Mouse (Mus musculus) liver, embryonic 13.5 days (tissue): ENCODE results near the gene Plekhg5. TPM values are rescaled to one million over a fixed set of nuclear protein-coding genes. Genes with fewer than 3 reads are reported as not detected.

Experiments
- ATAC-seq: fragments of 200-750 bp; cut with Nextera tagmentation; 2 replicates; pipeline ENCODE4 v1.8.0; 2017; ENCODE audit warnings: low read depth, mild to moderate bottlenecking, moderate number of reproducible peaks, moderate library complexity
- DNase-seq: peaks from one replicate; pipeline ENCODE4 v3.0.0; 2022
- H3K27ac ChIP-seq: fragments of 300-500 bp; sonication (generic); 2 replicates; pipeline ENCODE4 v1.5.1; 2015; ENCODE audit warnings: moderate library complexity, mild to moderate bottlenecking, inconsistent platforms
- H3K27me3 ChIP-seq: fragments of 300-500 bp; sonication (generic); 2 replicates; pipeline ENCODE4 v1.6.1; 2015; ENCODE audit warnings: mild to moderate bottlenecking, inconsistent platforms
- H3K36me3 ChIP-seq: fragments of 300-500 bp; sonication (generic); 2 replicates; pipeline ENCODE4 v1.6.1; 2015; ENCODE audit warnings: mild to moderate bottlenecking, inconsistent platforms
- H3K4me1 ChIP-seq: fragments of 300-500 bp; sonication (generic); replicated peaks from 2 replicates; pipeline ENCODE4 v1.6.1; 2015; ENCODE audit warnings: inconsistent platforms
- H3K4me2 ChIP-seq: fragments of 300-500 bp; sonication (generic); 2 replicates; pipeline ENCODE4 v1.6.1; 2015; ENCODE audit warnings: inconsistent platforms, mild to moderate bottlenecking, moderate library complexity
- H3K4me3 ChIP-seq: fragments of 300-500 bp; sonication (generic); replicated peaks from 2 replicates; pipeline ENCODE4 v1.5.1; 2015; ENCODE audit warnings: mild to moderate bottlenecking, inconsistent platforms
- H3K9ac ChIP-seq: fragments of 300-500 bp; sonication (generic); 2 replicates; pipeline ENCODE4 v1.6.1; 2015; ENCODE audit warnings: mild to moderate bottlenecking, inconsistent platforms
- H3K9me3 ChIP-seq: fragments of 300-500 bp; sonication (generic); replicated peaks from 2 replicates; pipeline ENCODE4 v1.6.1; 2016; ENCODE audit warnings: inconsistent platforms
- WGBS: fragments of 180-500 bp; shearing (Covaris S2); methylation state at CpG from one replicate; pipeline ENCODE4 v1.1.7; 2015; ENCODE audit not compliant: insufficient replicate concordance; 5-methylcytosine and 5-hydroxymethylcytosine counted together
- polyA plus RNA-seq: library from polyadenylated mRNA; unstranded; fragments of >200 nt; fragmentation: Nextera tagmentation; extraction: Ambion mirVana; gene quantifications from 2 replicates; pipeline ENCODE4 v1.2.1, GENCODE M21; 2015

The Plekhg5 gene
- polyA plus RNA-seq, 1 experiment from 2014 or later = 4.9 TPM

DNA sequence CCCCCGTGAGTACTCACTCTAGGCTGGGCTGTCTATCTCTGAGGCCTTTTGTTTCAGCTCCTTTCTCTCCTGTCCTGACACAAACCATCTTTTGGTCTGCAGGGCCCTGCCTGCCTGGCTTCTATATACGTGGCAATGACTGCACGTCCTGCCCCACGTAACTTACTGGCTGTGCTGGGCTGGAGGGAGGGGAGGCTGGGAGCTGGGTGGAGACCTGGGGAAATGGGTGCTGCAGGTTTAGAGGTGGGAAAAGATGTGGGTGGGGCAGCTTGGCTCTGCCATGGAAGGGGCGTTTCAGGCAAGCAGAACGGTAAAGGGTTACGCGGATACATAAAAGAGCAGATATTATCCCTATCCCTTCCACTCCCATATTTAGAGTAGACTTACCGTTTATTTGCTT is 45.2 kb downstream of the Plekhg5 start:
- H3K27ac ChIP-seq = no peak overlapping the region
- peaks cover 38% of the 10 kb centered on the region for H3K4me1 ChIP-seq
- peaks cover 24% of the 10 kb centered on the region for H3K36me3 ChIP-seq
- no peak overlapping the region for H3K4me2 ChIP-seq
- no peaks in the 10 kb centered on the region for H3K9me3 ChIP-seq
- H3K4me3 ChIP-seq = no peak overlapping the region
- DNase-seq (no peak), ATAC-seq (no peak)
- 65% methylated on average over 9 of the region's 9 CpGs for WGBS
- H3K9ac ChIP-seq = no peak overlapping the region
- H3K27me3 ChIP-seq = peaks cover 85% of the 10 kb centered on the region

DNA sequence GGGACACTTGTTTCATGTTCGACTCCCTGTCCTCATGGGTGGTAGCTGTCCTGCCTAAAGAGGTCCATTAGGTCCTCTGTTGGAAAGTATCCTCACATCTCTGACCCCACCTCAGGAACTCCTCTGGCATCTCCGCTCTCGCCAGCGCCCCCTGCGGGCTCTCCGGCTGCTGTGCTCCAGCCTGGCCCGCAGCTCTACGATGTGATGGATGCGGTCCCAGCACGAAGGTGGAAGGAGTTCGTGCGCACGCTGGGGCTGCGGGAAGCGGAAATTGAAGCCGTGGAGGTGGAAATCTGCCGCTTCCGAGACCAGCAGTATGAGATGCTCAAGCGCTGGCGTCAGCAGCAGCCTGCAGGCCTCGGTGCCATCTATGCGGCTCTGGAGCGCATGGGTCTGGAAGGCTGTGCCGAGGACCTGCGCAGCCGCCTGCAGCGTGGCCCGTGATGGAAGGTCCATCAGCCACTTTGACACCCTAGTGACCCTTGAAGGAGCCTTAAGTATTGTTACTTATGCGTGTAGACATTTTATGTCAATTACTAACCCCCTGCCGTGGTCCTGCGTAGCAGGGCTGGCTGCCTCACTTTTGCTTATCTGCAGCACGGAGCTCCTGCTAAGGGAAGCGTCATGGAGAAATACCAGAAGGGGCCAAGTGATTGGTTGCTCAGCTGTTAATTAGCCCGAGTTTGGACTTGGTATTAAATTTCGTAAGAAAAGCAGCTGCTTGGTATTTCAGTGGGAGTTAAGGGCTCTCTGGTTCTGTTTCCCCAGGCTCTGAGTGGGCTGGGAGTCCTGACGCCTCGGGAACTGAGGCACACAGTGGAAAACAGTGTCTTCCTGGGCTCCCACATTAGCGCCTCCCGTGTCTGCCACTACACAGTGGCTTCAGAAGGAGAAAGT is 47.3 kb downstream of the Plekhg5 start:
- peak; percentile 24; the same call in 1 of the 2 replicates for ATAC-seq

GRCm38 (mm10) chr4:152120311-152121182 is 48.2 kb downstream of the Plekhg5 start:
- no peak for DNase-seq
- Histone ChIP-seq H3K4me2 (peak overlapping the region; percentile 45), H3K9ac (no peak overlapping the region), H3K4me1 (peaks cover 35% of the 10 kb centered on the region), H3K4me3 (peak overlapping the region; percentile 35), H3K9me3 (no peaks in the 10 kb centered on the region), H3K27ac (no peak overlapping the region), H3K27me3 (peaks cover 100% of the 10 kb centered on the region), H3K36me3 (no peaks in the 10 kb centered on the region)
- WGBS = 4% methylated on average over 31 of the region's 31 CpGs
- no peak for ATAC-seq

More for the DNA sequence above, 47.3 kb downstream of the Plekhg5 start:
- Histone ChIP-seq H3K36me3 (0 out of 2 replicates have a peak, but pooled peaks cover 4% of the 10 kb centered on the region), H3K9ac (no peak overlapping the region), H3K4me2 (peak overlapping the region; percentile 23; the same call in 1 of the 2 replicates), H3K4me1 (peaks cover 38% of the 10 kb centered on the region), H3K27me3 (peaks cover 100% of the 10 kb centered on the region), H3K27ac (no peak overlapping the region), H3K4me3 (no peak overlapping the region), H3K9me3 (no peaks in the 10 kb centered on the region)
- DNase-seq = no peak
- 11% methylated on average over 39 of the region's 39 CpGs for WGBS

DNA sequence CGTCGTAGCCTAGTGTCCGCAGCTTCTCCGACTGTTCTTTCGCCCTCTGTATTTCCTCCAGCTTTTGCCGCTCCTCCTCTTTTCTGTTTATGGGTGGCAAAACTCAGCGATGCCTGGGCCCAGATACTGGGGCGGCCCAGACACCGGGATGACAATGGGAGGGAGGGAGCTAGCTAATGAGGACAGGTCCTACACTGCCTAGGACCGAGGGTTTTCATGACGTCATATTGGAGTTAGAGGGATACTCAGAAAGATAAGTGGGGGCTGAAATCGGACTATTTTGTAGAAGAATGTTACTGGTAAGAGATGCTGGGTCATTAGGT is 48.8 kb downstream of the Plekhg5 start:
- Histone ChIP-seq H3K4me3 (peak overlapping the region; percentile 35; the same call in 1 of the 2 replicates), H3K36me3 (no peaks in the 10 kb centered on the region), H3K27me3 (peaks cover 100% of the 10 kb centered on the region), H3K4me2 (peak overlapping the region; percentile 45), H3K9me3 (no peaks in the 10 kb centered on the region), H3K4me1 (peaks cover 35% of the 10 kb centered on the region), H3K27ac (no peak overlapping the region), H3K9ac (no peak overlapping the region)
- DNase-seq = no peak
- ATAC-seq = no peak
- WGBS = 3% methylated on average over 12 of the region's 12 CpGs

- Histone ChIP-seq H3K4me3 (no peak overlapping the region), H3K9me3 (no peaks in the 10 kb centered on the region), H3K36me3 (no peaks in the 10 kb centered on the region), H3K9ac (no peak overlapping the region), H3K4me2 (no peak overlapping the region), H3K4me1 (peaks cover 34% of the 10 kb centered on the region), H3K27ac (no peak overlapping the region), H3K27me3 (peaks cover 100% of the 10 kb centered on the region)
- ATAC-seq (no peak), DNase-seq (no peak)
- 9% methylated on average over 13 of the region's 13 CpGs for WGBS
Measured at GRCm38 (mm10) chr4:152124361-152124961, 52.2 kb downstream of the Plekhg5 start.

DNA sequence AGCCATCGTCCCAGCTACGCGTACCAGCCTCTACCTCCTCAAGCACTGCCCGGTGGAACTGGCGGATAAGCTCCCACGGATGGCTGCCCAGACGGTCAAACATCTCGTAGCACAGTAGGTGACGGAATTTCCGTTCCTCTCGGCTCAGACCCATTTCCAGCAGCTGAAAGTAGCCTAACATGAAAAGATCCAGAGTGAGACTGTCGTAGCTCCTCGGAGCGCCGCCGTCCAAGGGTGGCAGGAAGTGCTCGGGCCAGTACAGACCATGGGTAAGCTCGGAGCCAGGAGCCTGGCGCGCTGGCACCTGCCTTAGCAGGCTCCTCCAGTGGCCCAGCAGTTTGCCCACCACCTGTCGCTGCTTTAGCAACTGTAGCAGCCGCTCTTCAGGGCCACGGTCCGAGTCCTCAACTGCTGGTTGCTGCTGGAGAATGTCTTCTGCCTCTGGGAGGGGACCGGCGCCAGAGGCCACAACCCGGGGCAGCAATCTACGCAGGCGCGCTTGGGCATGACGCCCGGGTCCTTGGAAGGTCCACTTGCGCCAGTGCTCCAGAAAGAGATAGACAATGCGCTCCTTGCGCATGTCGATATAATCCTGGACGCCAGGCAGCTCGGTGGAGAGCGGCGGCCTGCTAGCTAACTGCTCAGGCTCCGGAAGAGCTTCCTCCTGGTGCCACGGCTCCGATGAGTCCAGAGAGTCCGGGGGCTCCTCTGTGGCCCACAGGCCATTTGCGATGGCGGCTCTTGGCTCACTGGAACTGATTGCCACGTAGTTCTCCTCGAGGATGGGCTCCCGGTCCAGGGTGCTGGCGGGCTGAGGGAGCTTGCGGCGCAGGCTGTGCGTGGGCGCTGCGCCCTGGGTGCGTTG is 53.1 kb downstream of the Plekhg5 start:
- 8% methylated on average over 56 of the region's 56 CpGs for WGBS
- Histone ChIP-seq H3K27me3 (peaks cover 100% of the 10 kb centered on the region), H3K4me3 (peak overlapping the region; percentile 19), H3K27ac (no peak overlapping the region), H3K9me3 (no peaks in the 10 kb centered on the region), H3K4me2 (peak overlapping the region; percentile 30), H3K4me1 (peaks cover 30% of the 10 kb centered on the region), H3K36me3 (no peaks in the 10 kb centered on the region), H3K9ac (no peak overlapping the region)
- DNase-seq = no peak
- no peak for ATAC-seq

- no peak for DNase-seq
- no peak overlapping the region for H3K27ac ChIP-seq
- H3K4me2 ChIP-seq = peak overlapping the region; percentile 30
- peaks cover 30% of the 10 kb centered on the region for H3K4me1 ChIP-seq
- H3K27me3 ChIP-seq = peaks cover 100% of the 10 kb centered on the region
- ATAC-seq = no peak
- peak overlapping the region; percentile 19 for H3K4me3 ChIP-seq
- no peaks in the 10 kb centered on the region for H3K9me3 ChIP-seq
- no peak overlapping the region for H3K9ac ChIP-seq
- 10% methylated on average over 65 of the region's 65 CpGs for WGBS
- H3K36me3 ChIP-seq = no peaks in the 10 kb centered on the region
Measured at GRCm38 (mm10) chr4:152126026-152126920, 54.0 kb downstream of the Plekhg5 start.

- no peak overlapping the region for H3K4me3 ChIP-seq
- no peak overlapping the region for H3K27ac ChIP-seq
- H3K9me3 ChIP-seq = no peaks in the 10 kb centered on the region
- H3K36me3 ChIP-seq = no peaks in the 10 kb centered on the region
- peaks cover 42% of the 10 kb centered on the region for H3K4me1 ChIP-seq
- no peak for DNase-seq
- 78% methylated on average over 11 of the region's 11 CpGs for WGBS
- H3K27me3 ChIP-seq = peaks cover 100% of the 10 kb centered on the region
- no peak overlapping the region for H3K4me2 ChIP-seq
- no peak overlapping the region for H3K9ac ChIP-seq
- no peak for ATAC-seq
Measured at GRCm38 (mm10) chr4:152127884-152128283, 55.6 kb downstream of the Plekhg5 start.

GRCm38 (mm10) chr4:152128784-152129183 is 56.5 kb downstream of the Plekhg5 start:
- Histone ChIP-seq H3K27ac (no peak overlapping the region), H3K27me3 (peaks cover 100% of the 10 kb centered on the region), H3K4me3 (peak overlapping the region; percentile 18; the same call in 1 of the 2 replicates), H3K4me1 (peaks cover 42% of the 10 kb centered on the region), H3K4me2 (peak overlapping the region; percentile 34), H3K36me3 (no peaks in the 10 kb centered on the region), H3K9me3 (no peaks in the 10 kb centered on the region), H3K9ac (no peak overlapping the region)
- DNase-seq (no peak), ATAC-seq (0 out of 2 replicates have a peak, but pooled peaks have one; percentile 6)
- WGBS = 56% methylated on average over 5 of the region's 5 CpGs
